8 mouse cellular contexts compared by ENCODE assay signal in the genomic region with DNA sequence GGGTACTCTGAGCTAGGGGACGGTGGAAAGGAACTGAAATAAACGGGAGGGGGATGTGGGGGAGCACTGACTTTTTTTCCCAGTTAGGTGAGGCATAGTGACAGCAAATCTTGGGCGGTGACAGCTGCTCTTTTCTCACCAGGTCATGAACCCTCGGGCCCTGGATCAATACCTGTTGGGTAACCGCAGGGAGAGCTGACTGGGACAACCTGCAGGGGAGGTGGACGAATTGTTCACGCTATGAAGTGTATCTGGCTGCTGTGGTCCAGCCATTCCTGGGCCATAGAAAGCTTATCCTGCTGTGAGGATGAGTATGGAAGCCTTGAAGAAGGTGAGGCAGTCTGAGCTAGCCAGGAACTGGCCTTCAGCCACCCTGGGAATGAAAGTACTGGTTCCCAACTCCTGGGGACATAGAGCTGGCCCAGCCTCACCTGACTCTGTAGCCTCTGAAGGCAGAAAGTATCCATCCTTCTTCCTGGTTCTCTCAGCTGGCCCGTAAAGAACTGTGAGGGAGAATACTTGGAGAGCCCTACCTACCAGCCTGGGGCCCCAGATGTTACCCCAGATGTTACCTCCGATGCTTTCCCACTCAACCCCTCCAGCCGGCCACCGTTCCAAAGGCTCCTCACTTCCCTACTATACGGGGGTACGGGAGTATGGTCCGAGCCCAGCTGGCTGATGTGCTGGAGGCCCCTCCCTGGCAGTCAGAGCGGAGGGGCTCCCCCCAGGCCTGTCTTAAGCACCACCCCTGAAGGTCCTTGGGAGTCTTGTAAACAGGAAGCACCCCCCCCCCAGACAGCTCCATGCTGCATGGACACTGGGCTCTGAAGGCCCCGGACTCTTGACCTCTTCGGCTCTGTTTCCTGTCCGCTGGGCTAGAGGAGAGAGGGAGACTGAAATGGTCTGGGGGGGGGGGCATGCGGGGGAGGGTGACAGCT. TPM values are rescaled to one million over a fixed set of nuclear protein-coding genes. Genes with fewer than 3 reads are reported as not detected.
DNase-seq lines count a peak whose midpoint lies in the region; ATAC-seq lines count a peak whose summit lies in the region.

No protein-coding gene starts in this region.

- DNase-seq in cerebellum, adult 8-10 months = no peak
- peak; percentile 93 for DNase-seq in yolk sac, embryonic 10.5 days (ENCODE audit: low spot score)
- no peak for DNase-seq in thymus, postnatal 4 days
- no peak for DNase-seq in right cerebral cortex, adult 18-20 months

- 0 out of 2 replicates have a peak, but pooled peaks have one; percentile 7 for ATAC-seq in cerebellum, adult (ENCODE audit: insufficient number of reproducible peaks, low FRiP score, low TSS enrichment)
- ATAC-seq in heart, embryonic 12.5 days (ENCODE audit: insufficient number of reproducible peaks, low FRiP score) = peak; percentile 59
- ATAC-seq in kidney, embryonic 15.5 days (replicated peaks; ENCODE audit: low FRiP score) = peak; percentile 69
- ATAC-seq in lung, embryonic 16.5 days (ENCODE audit: low read depth) = peak; percentile 81

- 0 out of 2 replicates have a peak overlapping the region, but pooled peaks have one; percentile 0 for H3K9ac ChIP-seq in heart, embryonic 12.5 days
- H3K9ac ChIP-seq in kidney, embryonic 15.5 days = peak overlapping the region; percentile 36; the same call in 1 of the 2 replicates
- peak overlapping the region; percentile 63 for H3K9ac ChIP-seq in lung, embryonic 16.5 days (ENCODE audit: low read length)

- H3K27ac ChIP-seq in heart, embryonic 12.5 days (ENCODE audit: poor library complexity, severe bottlenecking) = peak overlapping the region; percentile 88
- peak overlapping the region; percentile 97 for H3K27ac ChIP-seq in kidney, embryonic 15.5 days
- peak overlapping the region; percentile 97 for H3K27ac ChIP-seq in lung, embryonic 16.5 days (ENCODE audit: low read length)

- H3K9me3 ChIP-seq in heart, embryonic 12.5 days (replicated peaks) = no peaks in the 10 kb centered on the region
- no peaks in the 10 kb centered on the region for H3K9me3 ChIP-seq in kidney, embryonic 15.5 days (replicated peaks)
- no peaks in the 10 kb centered on the region for H3K9me3 ChIP-seq in lung, embryonic 16.5 days (ENCODE audit: control insufficient read depth, low read length)

- no peaks in the 10 kb centered on the region for H3K36me3 ChIP-seq in heart, embryonic 12.5 days
- no peaks in the 10 kb centered on the region for H3K36me3 ChIP-seq in kidney, embryonic 15.5 days
- H3K36me3 ChIP-seq in lung, embryonic 16.5 days (ENCODE audit: control insufficient read depth, insufficient read depth, low read length) = no peaks in the 10 kb centered on the region

- WGBS in heart, embryonic 12.5 days = 39% methylated on average over 19 of the region's 19 CpGs
- WGBS in kidney, embryonic 15.5 days = 34% methylated on average over 19 of the region's 19 CpGs
- WGBS in lung, embryonic 16.5 days = 34% methylated on average over 18 of the region's 19 CpGs

- H3K4me3 ChIP-seq in heart, embryonic 12.5 days = no peak overlapping the region
- peak overlapping the region; percentile 15; the same call in 1 of the 2 replicates for H3K4me3 ChIP-seq in kidney, embryonic 15.5 days (replicated peaks)
- H3K4me3 ChIP-seq in lung, embryonic 16.5 days (ENCODE audit: low read length) = peak overlapping the region; percentile 44

- H3K4me2 ChIP-seq in heart, embryonic 12.5 days = peak overlapping the region; percentile 16
- H3K4me2 ChIP-seq in kidney, embryonic 15.5 days = peak overlapping the region; percentile 27
- peak overlapping the region; percentile 51 for H3K4me2 ChIP-seq in lung, embryonic 16.5 days (ENCODE audit: low read depth, low read length)

- 0 out of 2 replicates have a peak, but pooled peaks cover 6% of the 10 kb centered on the region for H3K27me3 ChIP-seq in heart, embryonic 12.5 days (replicated peaks)
- H3K27me3 ChIP-seq in kidney, embryonic 15.5 days = peaks cover 15% of the 10 kb centered on the region
- no peaks in the 10 kb centered on the region for H3K27me3 ChIP-seq in lung, embryonic 16.5 days (ENCODE audit: control insufficient read depth, insufficient read depth, low read depth, low read length)

- H3K4me1 ChIP-seq in heart, embryonic 12.5 days (replicated peaks) = peaks cover 57% of the 10 kb centered on the region
- peaks cover 75% of the 10 kb centered on the region for H3K4me1 ChIP-seq in kidney, embryonic 15.5 days
- H3K4me1 ChIP-seq in lung, embryonic 16.5 days (replicated peaks; ENCODE audit: control insufficient read depth, insufficient read depth, low read length) = peaks cover 68% of the 10 kb centered on the region

RNA-seq across cellular contexts. Expression of gene Cdc42ep1, which starts 10.4 kb away (rescaled TPM):
- 40.5 and 40.8 TPM in 2 replicates for polyA plus RNA-seq in heart, embryonic 12.5 days (2016; fragmentation: Nextera tagmentation; extraction: Ambion mirVana)
- 46.2 and 51.1 TPM in 2 replicates for polyA plus RNA-seq in kidney, embryonic 15.5 days (2015; fragmentation: Nextera tagmentation; extraction: Ambion mirVana)
- polyA plus RNA-seq in lung, embryonic 16.5 days (2015; fragmentation: Nextera tagmentation; extraction: Ambion mirVana) = 113 TPM in 2 replicates

RNA-seq across cellular contexts. Expression of gene Lgals2, which starts 23.3 kb away (rescaled TPM):
- 0.84 TPM in 1 of 2 replicates, not detected in the other for polyA plus RNA-seq in heart, embryonic 12.5 days (2016; fragmentation: Nextera tagmentation; extraction: Ambion mirVana)
- polyA plus RNA-seq in kidney, embryonic 15.5 days (2015; fragmentation: Nextera tagmentation; extraction: Ambion mirVana) = 0.60 and 1.8 TPM in 2 replicates
- polyA plus RNA-seq in lung, embryonic 16.5 days (2015; fragmentation: Nextera tagmentation; extraction: Ambion mirVana) = 1.0 and 1.2 TPM in 2 replicates

RNA-seq across cellular contexts. Expression of gene Card10, which starts 29.1 kb away (rescaled TPM):
- 6.1 and 7.5 TPM in 2 replicates for polyA plus RNA-seq in heart, embryonic 12.5 days (2016; fragmentation: Nextera tagmentation; extraction: Ambion mirVana)
- polyA plus RNA-seq in kidney, embryonic 15.5 days (2015; fragmentation: Nextera tagmentation; extraction: Ambion mirVana) = 9.1 and 9.5 TPM in 2 replicates
- 6.1 and 6.2 TPM in 2 replicates for polyA plus RNA-seq in lung, embryonic 16.5 days (2015; fragmentation: Nextera tagmentation; extraction: Ambion mirVana)

RNA-seq across cellular contexts. Expression of gene Gga1, which starts 45.0 kb away (rescaled TPM):
- 54.0 and 54.7 TPM in 2 replicates for polyA plus RNA-seq in heart, embryonic 12.5 days (2016; fragmentation: Nextera tagmentation; extraction: Ambion mirVana)
- 49.5 and 55.5 TPM in 2 replicates for polyA plus RNA-seq in kidney, embryonic 15.5 days (2015; fragmentation: Nextera tagmentation; extraction: Ambion mirVana)
- 58.3 and 63.1 TPM in 2 replicates for polyA plus RNA-seq in lung, embryonic 16.5 days (2015; fragmentation: Nextera tagmentation; extraction: Ambion mirVana)

RNA-seq across cellular contexts. Expression of gene Mfng, which starts 58.7 kb away (rescaled TPM):
- 7.3 and 7.9 TPM in 2 replicates for polyA plus RNA-seq in heart, embryonic 12.5 days (2016; fragmentation: Nextera tagmentation; extraction: Ambion mirVana)
- polyA plus RNA-seq in kidney, embryonic 15.5 days (2015; fragmentation: Nextera tagmentation; extraction: Ambion mirVana) = 25.4 and 25.6 TPM in 2 replicates
- 40.8 and 43.1 TPM in 2 replicates for polyA plus RNA-seq in lung, embryonic 16.5 days (2015; fragmentation: Nextera tagmentation; extraction: Ambion mirVana)

Comparison
In these comparisons a context has a peak if more than half of its experiments do, and no peak if none do; other contexts are left out.
1. ATAC-seq: peak in every context shown above with its lines; median percentile 81 in lung, embryonic 16.5 days; 69 in kidney, embryonic 15.5 days; 59 in heart, embryonic 12.5 days; 7 in cerebellum, adult.
2. H3K9ac ChIP-seq: peak in every context shown above with its lines; median percentile 63 in lung, embryonic 16.5 days; 36 in kidney, embryonic 15.5 days; 0 in heart, embryonic 12.5 days.